Mouse (Mus musculus): ENCODE results near the gene Aph1b. TPM values are rescaled to one million over a fixed set of nuclear protein-coding genes. Genes with fewer than 3 reads are reported as not detected.

The Aph1b gene
- polyA plus RNA-seq, 1 experiment from 2014 or later: 10.9 TPM

- H3K27me3 ChIP-seq (ENCODE audit: insufficient read depth, low read length): no peaks in the 10 kb centered on the region
Measured at GRCm38 (mm10) chr9:66748390-66748789, 46.9 kb downstream of the Aph1b start.

DNA sequence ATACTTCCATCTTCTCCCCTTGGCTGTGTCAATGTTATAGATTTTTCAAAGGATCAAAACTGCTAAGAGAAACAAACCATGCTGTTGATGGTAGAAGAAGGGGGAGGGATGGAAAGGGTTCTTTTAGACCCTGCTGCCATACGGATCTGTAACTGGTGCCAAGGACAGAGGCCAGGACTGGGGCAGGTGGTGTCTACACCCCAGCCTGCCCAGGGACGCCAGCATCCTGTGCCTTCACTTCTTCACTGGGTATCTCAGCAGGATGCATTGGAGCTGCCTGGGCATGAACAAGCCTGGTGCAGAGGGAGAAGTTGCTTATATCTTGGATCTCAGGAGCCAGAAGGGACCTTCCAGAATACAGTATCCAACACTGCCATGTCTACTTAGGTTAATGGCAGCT lies 50.8 kb downstream of the Aph1b start:
- ATAC-seq (replicated peaks; ENCODE audit: low FRiP score, low read depth) (no peak), DNase-seq (ENCODE audit: low spot score) (no peak)
- 89% methylated on average over 2 of the region's 2 CpGs for WGBS
- Histone ChIP-seq H3K36me3 (ENCODE audit: insufficient read depth, low read length) (0 out of 2 replicates have a peak, but pooled peaks cover 3% of the 10 kb centered on the region), H3K4me2 (ENCODE audit: low read length) (no peak overlapping the region), H3K4me1 (replicated peaks; ENCODE audit: insufficient read depth, low read length) (no peaks in the 10 kb centered on the region), H3K27me3 (ENCODE audit: insufficient read depth, low read length) (no peaks in the 10 kb centered on the region), H3K9me3 (replicated peaks; ENCODE audit: low read length) (no peaks in the 10 kb centered on the region), H3K4me3 (replicated peaks; ENCODE audit: low read depth, low read length) (no peak overlapping the region), H3K9ac (ENCODE audit: low read depth, low read length) (no peak overlapping the region), H3K27ac (no peak overlapping the region)
- no peak for TF ChIP-seq CTCF (IDR thresholded peaks at IDR 0.05; ENCODE audit: low read depth)

More at GRCm38 (mm10) chr9:66748390-66748789, 46.9 kb downstream of the Aph1b start:
- TF ChIP-seq CTCF (IDR thresholded peaks at IDR 0.05; ENCODE audit: low read depth): no peak
- Histone ChIP-seq H3K4me1 (replicated peaks; ENCODE audit: insufficient read depth, low read length) (no peaks in the 10 kb centered on the region), H3K36me3 (ENCODE audit: insufficient read depth, low read length) (0 out of 2 replicates have a peak, but pooled peaks cover 3% of the 10 kb centered on the region), H3K4me2 (ENCODE audit: low read length) (no peak overlapping the region), H3K4me3 (replicated peaks; ENCODE audit: low read depth, low read length) (no peak overlapping the region), H3K9me3 (replicated peaks; ENCODE audit: low read length) (no peaks in the 10 kb centered on the region), H3K9ac (ENCODE audit: low read depth, low read length) (no peak overlapping the region), H3K27ac (no peak overlapping the region)
- 85% methylated on average over 15 of the region's 15 CpGs for WGBS
- DNase-seq (ENCODE audit: low spot score) (no peak), ATAC-seq (replicated peaks; ENCODE audit: low FRiP score, low read depth) (no peak)

DNA sequence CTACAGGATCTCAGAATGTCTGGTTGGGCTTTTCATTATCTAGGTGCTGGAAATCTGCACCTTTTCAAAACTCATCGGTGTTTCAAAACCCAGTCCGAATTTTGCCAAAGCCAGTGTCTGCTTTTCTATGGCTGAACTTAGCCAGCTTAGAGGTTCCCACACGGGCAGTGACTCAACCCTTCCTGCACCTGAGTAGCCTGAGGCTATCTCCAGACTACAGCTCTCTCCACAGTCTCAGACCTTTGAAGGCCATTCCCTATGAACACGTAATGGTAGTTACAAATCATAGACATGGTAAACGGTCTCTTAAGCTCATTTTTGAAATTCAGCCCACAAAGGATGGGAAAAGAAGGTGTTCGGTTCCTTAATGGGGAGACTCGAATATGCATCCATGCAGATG lies 55.8 kb downstream of the Aph1b start:
- Histone ChIP-seq H3K36me3 (ENCODE audit: insufficient read depth, low read length) (no peaks in the 10 kb centered on the region), H3K27me3 (ENCODE audit: insufficient read depth, low read length) (no peaks in the 10 kb centered on the region), H3K4me1 (replicated peaks; ENCODE audit: insufficient read depth, low read length) (peaks cover 8% of the 10 kb centered on the region; the same call in 1 of the 2 replicates), H3K9ac (ENCODE audit: low read depth, low read length) (no peak overlapping the region), H3K27ac (no peak overlapping the region), H3K9me3 (replicated peaks; ENCODE audit: low read length) (no peaks in the 10 kb centered on the region), H3K4me2 (ENCODE audit: low read length) (no peak overlapping the region), H3K4me3 (replicated peaks; ENCODE audit: low read depth, low read length) (no peak overlapping the region)
- TF ChIP-seq CTCF (IDR thresholded peaks at IDR 0.05; ENCODE audit: low read depth): no peak
- ATAC-seq (replicated peaks; ENCODE audit: low FRiP score, low read depth): no peak
- DNase-seq (ENCODE audit: low spot score): no peak
- 69% methylated on average over 7 of the region's 7 CpGs for WGBS

- Histone ChIP-seq H3K27ac (peak overlapping the region; percentile 73), H3K9me3 (replicated peaks; ENCODE audit: low read length) (no peaks in the 10 kb centered on the region), H3K9ac (ENCODE audit: low read depth, low read length) (no peak overlapping the region), H3K27me3 (ENCODE audit: insufficient read depth, low read length) (no peaks in the 10 kb centered on the region), H3K4me2 (ENCODE audit: low read length) (no peak overlapping the region), H3K36me3 (ENCODE audit: insufficient read depth, low read length) (no peaks in the 10 kb centered on the region), H3K4me3 (replicated peaks; ENCODE audit: low read depth, low read length) (no peak overlapping the region), H3K4me1 (replicated peaks; ENCODE audit: insufficient read depth, low read length) (peaks cover 20% of the 10 kb centered on the region; the same call in 1 of the 2 replicates)
- DNase-seq (ENCODE audit: low spot score): peak; percentile 52
- TF ChIP-seq CTCF (IDR thresholded peaks at IDR 0.05; ENCODE audit: low read depth): no peak
- ATAC-seq (replicated peaks; ENCODE audit: low FRiP score, low read depth): peak; percentile 46
- WGBS: 62% methylated on average over 2 of the region's 2 CpGs
Measured at GRCm38 (mm10) chr9:66736551-66736950, 58.7 kb downstream of the Aph1b start.

GRCm38 (mm10) chr9:66736016-66736415 lies 59.3 kb downstream of the Aph1b start:
- Histone ChIP-seq H3K4me1 (replicated peaks; ENCODE audit: insufficient read depth, low read length) (peaks cover 20% of the 10 kb centered on the region; the same call in 1 of the 2 replicates), H3K36me3 (ENCODE audit: insufficient read depth, low read length) (no peaks in the 10 kb centered on the region), H3K27ac (peak overlapping the region; percentile 73), H3K9ac (ENCODE audit: low read depth, low read length) (no peak overlapping the region), H3K4me3 (replicated peaks; ENCODE audit: low read depth, low read length) (no peak overlapping the region), H3K9me3 (replicated peaks; ENCODE audit: low read length) (no peaks in the 10 kb centered on the region), H3K4me2 (ENCODE audit: low read length) (no peak overlapping the region), H3K27me3 (ENCODE audit: insufficient read depth, low read length) (no peaks in the 10 kb centered on the region)
- WGBS: 61% methylated on average over 3 of the region's 3 CpGs
- TF ChIP-seq CTCF (IDR thresholded peaks at IDR 0.05; ENCODE audit: low read depth): no peak
- DNase-seq (ENCODE audit: low spot score) (no peak), ATAC-seq (replicated peaks; ENCODE audit: low FRiP score, low read depth) (no peak)

DNA sequence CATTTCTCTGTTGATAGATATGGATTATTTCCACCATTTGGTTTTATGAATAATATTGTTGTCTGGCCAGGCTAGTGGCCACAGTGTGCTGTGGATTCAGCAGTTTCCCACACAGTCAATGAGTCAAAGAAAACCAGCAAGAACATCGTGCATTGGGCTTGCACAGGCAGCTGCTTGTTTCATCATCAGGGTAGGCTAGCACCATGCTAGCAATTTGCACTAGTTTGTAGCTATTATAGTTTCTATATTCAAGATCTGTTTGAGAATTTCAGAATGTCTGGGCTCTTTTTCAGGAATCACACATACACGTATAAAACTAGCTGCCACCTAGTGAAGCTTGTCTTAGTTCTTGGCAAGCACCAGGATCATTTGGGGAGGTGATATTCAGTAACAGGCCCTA lies 60.2 kb downstream of the Aph1b start:
- TF ChIP-seq CTCF (IDR thresholded peaks at IDR 0.05; ENCODE audit: low read depth): no peak
- Histone ChIP-seq H3K36me3 (ENCODE audit: insufficient read depth, low read length) (no peaks in the 10 kb centered on the region), H3K9me3 (replicated peaks; ENCODE audit: low read length) (no peaks in the 10 kb centered on the region), H3K9ac (ENCODE audit: low read depth, low read length) (no peak overlapping the region), H3K4me1 (replicated peaks; ENCODE audit: insufficient read depth, low read length) (peaks cover 20% of the 10 kb centered on the region; the same call in 1 of the 2 replicates), H3K27me3 (ENCODE audit: insufficient read depth, low read length) (no peaks in the 10 kb centered on the region), H3K27ac (peak overlapping the region; percentile 32; the same call in 1 of the 2 replicates), H3K4me2 (ENCODE audit: low read length) (no peak overlapping the region), H3K4me3 (replicated peaks; ENCODE audit: low read depth, low read length) (no peak overlapping the region)
- DNase-seq (ENCODE audit: low spot score): no peak
- ATAC-seq (replicated peaks; ENCODE audit: low FRiP score, low read depth): no peak
- WGBS: 89% methylated on average over 2 of the region's 2 CpGs

DNA sequence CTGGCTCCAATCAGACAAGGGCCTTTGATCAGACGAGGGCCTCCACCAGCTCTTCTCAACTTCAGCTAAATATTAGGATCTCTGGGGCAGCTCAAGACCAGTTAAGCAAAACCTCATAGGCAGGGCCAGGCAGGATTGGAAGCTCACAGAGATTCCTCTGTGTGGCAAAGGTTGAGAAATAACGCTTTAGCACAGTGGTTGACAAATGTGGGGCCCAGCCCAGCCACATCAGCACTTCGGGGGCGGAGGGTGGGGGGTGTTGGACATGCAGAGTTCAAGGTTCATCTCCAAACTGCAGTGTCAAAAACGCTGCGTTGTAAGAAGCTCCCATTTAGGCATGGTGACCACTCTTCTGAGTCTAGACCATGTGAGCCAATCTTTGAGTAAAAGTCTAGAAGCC lies 60.7 kb downstream of the Aph1b start:
- Histone ChIP-seq H3K9ac (ENCODE audit: low read depth, low read length) (no peak overlapping the region), H3K27me3 (ENCODE audit: insufficient read depth, low read length) (no peaks in the 10 kb centered on the region), H3K27ac (peak overlapping the region; percentile 32; the same call in 1 of the 2 replicates), H3K4me2 (ENCODE audit: low read length) (no peak overlapping the region), H3K4me3 (replicated peaks; ENCODE audit: low read depth, low read length) (no peak overlapping the region), H3K9me3 (replicated peaks; ENCODE audit: low read length) (no peaks in the 10 kb centered on the region), H3K36me3 (ENCODE audit: insufficient read depth, low read length) (no peaks in the 10 kb centered on the region), H3K4me1 (replicated peaks; ENCODE audit: insufficient read depth, low read length) (peaks cover 20% of the 10 kb centered on the region; the same call in 1 of the 2 replicates)
- no peak for DNase-seq (ENCODE audit: low spot score)
- no peak for ATAC-seq (replicated peaks; ENCODE audit: low FRiP score, low read depth)
- 75% methylated on average over 6 of the region's 6 CpGs for WGBS
- no peak for TF ChIP-seq CTCF (IDR thresholded peaks at IDR 0.05; ENCODE audit: low read depth)
